Mouse (Mus musculus) liver, postnatal 0 days (tissue): ENCODE measurements at regions not wholly inside any gene's neighbourhood (a gene's known extent, or its start where the extent isn't known, plus 50 kb on each side); places are given as distances from the start of the nearest gene placed in this dataset.
A peak's percentile ranks its signal among the peaks of the same experiment; 100 is the strongest.

Experiments
- ATAC-seq: fragments of 200-750 bp; cut with Nextera tagmentation; 2 replicates; pipeline ENCODE4 v1.8.0; 2017; ENCODE audit warnings: mild to moderate bottlenecking, moderate library complexity
- DNase-seq: peaks from one replicate; pipeline ENCODE4 v3.0.0-alpha.2; 2016
- H3K27ac ChIP-seq: fragments of 300-500 bp; sonication (generic); 2 replicates; pipeline ENCODE4 v1.5.1; 2014; ENCODE audit warnings: antibody characterized with exemption, moderate library complexity, mild to moderate bottlenecking, low read depth
- H3K27me3 ChIP-seq: fragments of 300-500 bp; sonication (generic); 2 replicates; pipeline ENCODE4 v1.6.1; 2014; ENCODE audit warnings: low read length, control low read depth, mixed read lengths; ENCODE audit not compliant: insufficient read depth
- H3K36me3 ChIP-seq: fragments of 300-500 bp; sonication (generic); replicated peaks from 2 replicates; pipeline ENCODE4 v1.6.1; 2014; ENCODE audit warnings: mild to moderate bottlenecking, control low read depth, low read length, moderate library complexity, mixed read lengths; ENCODE audit not compliant: insufficient read depth
- H3K4me1 ChIP-seq: fragments of 300-500 bp; sonication (generic); 2 replicates; pipeline ENCODE4 v1.6.1; 2014; ENCODE audit warnings: antibody characterized with exemption, mild to moderate bottlenecking, control low read depth; ENCODE audit not compliant: insufficient read depth
- H3K4me2 ChIP-seq: fragments of 300-500 bp; sonication (generic); 2 replicates; pipeline ENCODE4 v1.6.1; 2014; ENCODE audit warnings: low read depth, mild to moderate bottlenecking, low read length, moderate library complexity, mixed read lengths
- H3K4me3 ChIP-seq: fragments of 300-500 bp; sonication (generic); 2 replicates; pipeline ENCODE4 v1.5.1; 2014; ENCODE audit warnings: low read depth, low read length
- H3K9ac ChIP-seq: fragments of 300-500 bp; sonication (generic); replicated peaks from 2 replicates; pipeline ENCODE4 v1.6.1; 2014; ENCODE audit warnings: mild to moderate bottlenecking, moderate library complexity
- H3K9me3 ChIP-seq: fragments of 300-500 bp; sonication (generic); 2 replicates; pipeline ENCODE4 v1.6.1; 2016; ENCODE audit warnings: mild to moderate bottlenecking, control low read depth, low read length, mixed read lengths
- CTCF ChIP-seq: sonication (generic); IDR thresholded peaks from 2 replicates; pipeline ENCODE4 v1.5.1; 2016; ENCODE audit warnings: antibody characterized with exemption, low read depth
- EP300 ChIP-seq: IDR thresholded peaks from 2 replicates; pipeline ENCODE4 v1.6.1; 2016; ENCODE audit warnings: antibody characterized with exemption, low read depth, mild to moderate bottlenecking
- WGBS: fragments of 180-500 bp; shearing (Covaris S2); extraction: QIAGEN DNeasy Blood & Tissue Kit; methylation state at CpG from one replicate; pipeline ENCODE4 v1.1.7; 2014; ENCODE audit not compliant: insufficient replicate concordance; 5-methylcytosine and 5-hydroxymethylcytosine counted together

GRCm38 (mm10) chr3:70097813-70098212, 90.4 kb downstream of the Otol1 start:
- no peak for ATAC-seq
- no peak overlapping the region for H3K4me3 ChIP-seq

GRCm38 (mm10) chr3:70102091-70102490, 94.7 kb downstream of the Otol1 start:
- 61% methylated on average over 7 of the region's 7 CpGs for WGBS

More at GRCm38 (mm10) chr3:70097813-70098212, 90.4 kb downstream of the Otol1 start:
- TF ChIP-seq EP300, result no peak
- no peak for TF ChIP-seq CTCF
- DNase-seq, result no peak
- 46% methylated on average over 3 of the region's 3 CpGs for WGBS
- Histone ChIP-seq H3K9me3 (no peaks in the 10 kb centered on the region), H3K4me2 (no peak overlapping the region), H3K27me3 (no peaks in the 10 kb centered on the region), H3K9ac (no peak overlapping the region), H3K36me3 (no peaks in the 10 kb centered on the region), H3K4me1 (no peaks in the 10 kb centered on the region), H3K27ac (no peak overlapping the region)

GRCm38 (mm10) chr3:70102593-70103213, 95.3 kb downstream of the Otol1 start:
- H3K4me1 ChIP-seq, result no peaks in the 10 kb centered on the region
- H3K36me3 ChIP-seq, result no peaks in the 10 kb centered on the region
- WGBS, result 72% methylated on average over 9 of the region's 10 CpGs
- no peak for DNase-seq
- H3K4me2 ChIP-seq, result no peak overlapping the region
- H3K4me3 ChIP-seq, result no peak overlapping the region
- H3K27ac ChIP-seq, result no peak overlapping the region
- TF ChIP-seq EP300 (no peak), CTCF (no peak)
- no peak overlapping the region for H3K9ac ChIP-seq
- no peak for ATAC-seq
- no peaks in the 10 kb centered on the region for H3K27me3 ChIP-seq
- H3K9me3 ChIP-seq, result no peaks in the 10 kb centered on the region

More at GRCm38 (mm10) chr3:70102091-70102490, 94.7 kb downstream of the Otol1 start:
- ATAC-seq, result no peak
- Histone ChIP-seq H3K9ac (no peak overlapping the region), H3K36me3 (no peaks in the 10 kb centered on the region), H3K4me1 (no peaks in the 10 kb centered on the region), H3K4me3 (no peak overlapping the region), H3K27me3 (no peaks in the 10 kb centered on the region), H3K4me2 (no peak overlapping the region), H3K9me3 (no peaks in the 10 kb centered on the region), H3K27ac (no peak overlapping the region)
- DNase-seq, result no peak
- TF ChIP-seq CTCF (no peak), EP300 (no peak)

- H3K4me3 ChIP-seq, result peak overlapping the region; percentile 33
- TF ChIP-seq CTCF (peak; percentile 81), EP300 (no peak)
- H3K4me1 ChIP-seq, result no peaks in the 10 kb centered on the region
- DNase-seq, result peak; percentile 71
- no peaks in the 10 kb centered on the region for H3K36me3 ChIP-seq
- no peaks in the 10 kb centered on the region for H3K9me3 ChIP-seq
- H3K9ac ChIP-seq, result 0 out of 2 replicates have a peak overlapping the region, but pooled peaks have one; percentile 11
- no peak for ATAC-seq
- H3K27me3 ChIP-seq, result no peaks in the 10 kb centered on the region
- peak overlapping the region; percentile 70 for H3K4me2 ChIP-seq
- WGBS, result 5% methylated on average over 21 of the region's 21 CpGs
- H3K27ac ChIP-seq, result no peak overlapping the region
These were observed 96.8 kb downstream of the Otol1 start for GRCm38 (mm10) chr3:70103983-70104827.

GRCm38 (mm10) chr3:70104828-70105399, 97.5 kb downstream of the Otol1 start:
- no peaks in the 10 kb centered on the region for H3K36me3 ChIP-seq
- DNase-seq (peak; percentile 43), ATAC-seq (no peak)
- H3K4me3 ChIP-seq, result peak overlapping the region; percentile 33
- H3K27ac ChIP-seq, result no peak overlapping the region
- 11% methylated on average over 7 of the region's 7 CpGs for WGBS
- 0 out of 2 replicates have a peak overlapping the region, but pooled peaks have one; percentile 11 for H3K9ac ChIP-seq
- no peaks in the 10 kb centered on the region for H3K27me3 ChIP-seq
- TF ChIP-seq CTCF (peak; percentile 75), EP300 (no peak)
- H3K4me1 ChIP-seq, result no peaks in the 10 kb centered on the region
- H3K9me3 ChIP-seq, result no peaks in the 10 kb centered on the region
- peak overlapping the region; percentile 70 for H3K4me2 ChIP-seq

GRCm38 (mm10) chr3:70105561-70105960, 98.1 kb downstream of the Otol1 start:
- Histone ChIP-seq H3K9ac (no peak overlapping the region), H3K9me3 (no peaks in the 10 kb centered on the region), H3K36me3 (no peaks in the 10 kb centered on the region), H3K27ac (no peak overlapping the region), H3K27me3 (no peaks in the 10 kb centered on the region), H3K4me2 (no peak overlapping the region), H3K4me1 (no peaks in the 10 kb centered on the region), H3K4me3 (no peak overlapping the region)
- WGBS, result 64% methylated on average over 1 of the region's 1 CpGs
- no peak for DNase-seq
- TF ChIP-seq CTCF, result no peak
- TF ChIP-seq EP300, result no peak
- no peak for ATAC-seq
